Mouse (Mus musculus): Measurements from ENCODE around the gene Zfc3h1.

The Zfc3h1 gene

GRCm38 (mm10) chr10:115384221-115385017 is at the start of gene Zfc3h1, which contains the start of gene Thap2:
Zfc3h1 (plus strand) TSS chr10:115384959.
Thap2 (minus strand) TSS chr10:115384443.
- DNase-seq (ENCODE audit: low read depth, low spot score) = peak; percentile 99

- DNase-seq (ENCODE audit: low read depth, low spot score) = no peak
Observed at GRCm38 (mm10) chr10:115336901-115337300, 47.9 kb upstream of the Zfc3h1 start.

GRCm38 (mm10) chr10:115339820-115340328 is 44.9 kb upstream of the Zfc3h1 start:
- DNase-seq (ENCODE audit: low read depth, low spot score) = no peak

- no peak for DNase-seq (ENCODE audit: low read depth, low spot score)
Observed at GRCm38 (mm10) chr10:115342771-115343425, 41.9 kb upstream of the Zfc3h1 start.

GRCm38 (mm10) chr10:115346444-115346843 is 38.3 kb upstream of the Zfc3h1 start:
- DNase-seq (ENCODE audit: low read depth, low spot score) = no peak

GRCm38 (mm10) chr10:115348131-115348530 is 36.6 kb upstream of the Zfc3h1 start:
- DNase-seq (ENCODE audit: low read depth, low spot score) = no peak

GRCm38 (mm10) chr10:115349029-115349428 is 35.7 kb upstream of the Zfc3h1 start:
- DNase-seq (ENCODE audit: low read depth, low spot score) = no peak

GRCm38 (mm10) chr10:115349509-115349908 is 35.2 kb upstream of the Zfc3h1 start:
- DNase-seq (ENCODE audit: low read depth, low spot score) = no peak

GRCm38 (mm10) chr10:115350810-115351397 is 33.9 kb upstream of the Zfc3h1 start:
- no peak for DNase-seq (ENCODE audit: low read depth, low spot score)

- no peak for DNase-seq (ENCODE audit: low read depth, low spot score)
Observed at GRCm38 (mm10) chr10:115354553-115354952, 30.2 kb upstream of the Zfc3h1 start.

GRCm38 (mm10) chr10:115355016-115355415 is 29.7 kb upstream of the Zfc3h1 start:
- DNase-seq (ENCODE audit: low read depth, low spot score) = no peak

GRCm38 (mm10) chr10:115356106-115356505 is 28.7 kb upstream of the Zfc3h1 start:
- no peak for DNase-seq (ENCODE audit: low read depth, low spot score)

GRCm38 (mm10) chr10:115358216-115358919 is 26.4 kb upstream of the Zfc3h1 start:
- no peak for DNase-seq (ENCODE audit: low read depth, low spot score)

- DNase-seq (ENCODE audit: low read depth, low spot score) = no peak
Observed at GRCm38 (mm10) chr10:115359066-115359465, 25.7 kb upstream of the Zfc3h1 start.

GRCm38 (mm10) chr10:115361840-115362622 is 22.7 kb upstream of the Zfc3h1 start, which contains the start of gene Tmem19:
Tmem19 (minus strand) TSS chr10:115362501.
- DNase-seq (ENCODE audit: low read depth, low spot score) = peak; percentile 97

GRCm38 (mm10) chr10:115362623-115362964 is 22.2 kb upstream of the Zfc3h1 start:
- no peak for DNase-seq (ENCODE audit: low read depth, low spot score)

- no peak for DNase-seq (ENCODE audit: low read depth, low spot score)
Observed at GRCm38 (mm10) chr10:115363151-115363550, 21.6 kb upstream of the Zfc3h1 start.

- no peak for DNase-seq (ENCODE audit: low read depth, low spot score)
Observed at GRCm38 (mm10) chr10:115381506-115382084, 3.2 kb upstream of the Zfc3h1 start.

- no peak for DNase-seq (ENCODE audit: low read depth, low spot score)
Observed at GRCm38 (mm10) chr10:115382846-115383643, 1.7 kb upstream of the Zfc3h1 start.
